Mouse (Mus musculus): ENCODE data around the gene Rln1.

The Rln1 gene

GRCm38 (mm10) chr19:29363557-29363956 lies 29.1 kb upstream of the Rln1 start:
- in situ Hi-C loops (cut with MboI; ENCODE audit: unreplicated experiment in 2 of 2): loop anchor here (10.0 to 25.0 kb wide), 2 partner anchors 121 to 449 kb away; partner anchors contain the start of genes 9930021J03Rik (in 1 of the 2) and Ranbp6 (in 1 of the 2)

- in situ Hi-C loops (cut with MboI; ENCODE audit: unreplicated experiment in 2 of 2): loop anchor here (10.0 to 25.0 kb wide), 2 partner anchors 122 to 450 kb away; partner anchors contain the start of genes 9930021J03Rik (in 1 of the 2) and Ranbp6 (in 1 of the 2)
These were observed 27.9 kb upstream of the Rln1 start for GRCm38 (mm10) chr19:29362173-29362930.

GRCm38 (mm10) chr19:29361468-29362130 lies 27.1 kb upstream of the Rln1 start:
- in situ Hi-C loops (cut with MboI; ENCODE audit: unreplicated experiment in 2 of 2): loop anchor here (10.0 to 25.0 kb wide), 2 partner anchors 123 to 451 kb away; partner anchors contain the start of genes 9930021J03Rik (in 1 of the 2) and Ranbp6 (in 1 of the 2)

GRCm38 (mm10) chr19:29360251-29360650 lies 25.8 kb upstream of the Rln1 start:
- in situ Hi-C loops (cut with MboI; ENCODE audit: unreplicated experiment in 2 of 2): loop anchor here (10.0 to 25.0 kb wide), 2 partner anchors 125 to 452 kb away; partner anchors contain the start of genes 9930021J03Rik (in 1 of the 2) and Ranbp6 (in 1 of the 2)

- in situ Hi-C loops (cut with MboI; ENCODE audit: unreplicated experiment in 2 of 2): loop anchor here (5.0 to 25.0 kb wide), 4 partner anchors 146 to 1191 kb away; partner anchors contain the start of genes 9930021J03Rik (in 1 of the 2) and Ranbp6 (in 1 of the 2)
These were observed 21.8 kb upstream of the Rln1 start for GRCm38 (mm10) chr19:29356281-29356680.

GRCm38 (mm10) chr19:29354895-29355877 lies 20.7 kb upstream of the Rln1 start:
- in situ Hi-C loops (cut with MboI; ENCODE audit: unreplicated experiment in 2 of 2): loop anchor here (5.0 to 25.0 kb wide), 8 partner anchors 147 to 1908 kb away; partner anchors contain the start of genes 9930021J03Rik (in 1 of the 2) and Ranbp6 (in 1 of the 2)

GRCm38 (mm10) chr19:29350991-29351390 lies 16.5 kb upstream of the Rln1 start:
- in situ Hi-C loops (cut with MboI; ENCODE audit: unreplicated experiment in 2 of 2): loop anchor here (5.0 to 25.0 kb wide), 7 partner anchors 221 to 1904 kb away; partner anchors contain the start of genes 9930021J03Rik (in 1 of the 2) and Ranbp6 (in 1 of the 2)

- in situ Hi-C loops (cut with MboI; ENCODE audit: unreplicated experiment in 2 of 2): loop anchor here in 1 of 2 experiments (25.0 kb wide), 1 partner anchor 1908 kb away; the partner anchor contains the start of gene Pum3
These were observed 11.2 kb upstream of the Rln1 start for GRCm38 (mm10) chr19:29345636-29346035.

GRCm38 (mm10) chr19:29344868-29345267 lies 10.4 kb upstream of the Rln1 start:
- in situ Hi-C loops (cut with MboI; ENCODE audit: unreplicated experiment in 2 of 2): loop anchor here in 1 of 2 experiments (25.0 kb wide), 1 partner anchor 1908 kb away; the partner anchor contains the start of gene Pum3

- in situ Hi-C loops (cut with MboI; ENCODE audit: unreplicated experiment in 2 of 2): loop anchor here in 1 of 2 experiments (25.0 kb wide), 1 partner anchor 1905 kb away; the partner anchor contains the start of gene Pum3
These were observed 7.8 kb upstream of the Rln1 start for GRCm38 (mm10) chr19:29342281-29342680.

- in situ Hi-C loops (cut with MboI; ENCODE audit: unreplicated experiment in 2 of 2): loop anchor here in 1 of 2 experiments (25.0 kb wide), 1 partner anchor 1904 kb away; the partner anchor contains the start of gene Pum3
These were observed 6.6 kb upstream of the Rln1 start for GRCm38 (mm10) chr19:29341029-29341428.

GRCm38 (mm10) chr19:29336624-29337023 lies 2.2 kb upstream of the Rln1 start:
- in situ Hi-C loops (cut with MboI; ENCODE audit: unreplicated experiment in 2 of 2): loop anchor here in 1 of 2 experiments (25.0 kb wide), 1 partner anchor 1899 kb away; the partner anchor contains the start of gene Pum3

GRCm38 (mm10) chr19:29326822-29327552 lies 7.5 kb downstream of the Rln1 start:
- in situ Hi-C loops (cut with MboI; ENCODE audit: unreplicated experiment in 2 of 2): loop anchor here in 1 of 2 experiments (25.0 kb wide), 1 partner anchor 1890 kb away; the partner anchor contains the start of gene Pum3

GRCm38 (mm10) chr19:29326396-29326795 lies 8.1 kb downstream of the Rln1 start:
- in situ Hi-C loops (cut with MboI; ENCODE audit: unreplicated experiment in 2 of 2): loop anchor here in 1 of 2 experiments (25.0 kb wide), 1 partner anchor 1889 kb away; the partner anchor contains the start of gene Pum3

GRCm38 (mm10) chr19:29325852-29326180 lies 8.7 kb downstream of the Rln1 start:
- in situ Hi-C loops (cut with MboI; ENCODE audit: unreplicated experiment in 2 of 2): loop anchor here in 1 of 2 experiments (25.0 kb wide), 1 partner anchor 1889 kb away; the partner anchor contains the start of gene Pum3

- in situ Hi-C loops (cut with MboI; ENCODE audit: unreplicated experiment in 2 of 2): loop anchor here in 1 of 2 experiments (25.0 kb wide), 1 partner anchor 1888 kb away; the partner anchor contains the start of gene Pum3
These were observed 9.2 kb downstream of the Rln1 start, which contains the start of gene Insl6 for GRCm38 (mm10) chr19:29325053-29325851. Gene Insl6, minus strand, starts transcription at chr19:29325356.

GRCm38 (mm10) chr19:29323416-29324049 lies 10.9 kb downstream of the Rln1 start:
- in situ Hi-C loops (cut with MboI; ENCODE audit: unreplicated experiment in 2 of 2): no loop called here
